Mouse (Mus musculus): ENCODE results near the gene Uvrag.

GRCm38 (mm10) chr7:99059934-99060333 lies 81.0 kb downstream of the Uvrag start:
- TF ChIP-seq CTCF (IDR thresholded peaks at IDR 0.05; ENCODE audit: low read depth, low read length) (no peak), POLR2A (IDR thresholded peaks at IDR 0.05; ENCODE audit: extremely low read depth, insufficient read depth, low read length) (no peak)
